Comparison of ENCODE assay signal across 8 mouse cellular contexts in the genomic region with DNA sequence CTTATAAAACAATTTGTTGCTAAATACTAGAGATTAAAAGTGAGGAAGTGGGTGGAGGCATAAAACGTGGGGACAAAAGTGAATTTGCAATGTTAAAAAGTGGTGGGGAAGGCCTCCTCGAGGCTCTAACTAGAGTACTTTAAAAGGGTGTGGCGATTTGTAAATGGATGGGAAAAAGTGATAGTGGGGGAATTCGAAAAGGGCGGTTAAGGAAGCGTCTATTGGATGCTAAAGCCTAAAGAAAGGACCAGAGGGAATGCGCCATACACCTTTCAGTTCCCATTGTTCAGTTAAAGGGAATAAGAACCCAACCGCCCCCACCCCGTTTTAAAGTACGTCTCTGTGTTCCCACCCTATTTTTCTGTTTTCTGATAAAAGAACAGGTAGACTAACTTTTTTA. TPM values are rescaled to one million over a fixed set of nuclear protein-coding genes. Genes with fewer than 3 reads are reported as not detected.
DNase-seq lines count a peak whose midpoint lies in the region; ATAC-seq and TF ChIP-seq lines count a peak whose summit lies in the region.

No protein-coding gene starts in this region.

- TF ChIP-seq CTCF in ES-Bruce4 (IDR thresholded peaks at IDR 0.05; ENCODE audit: low read depth, low read length) = no peak
- no peak for TF ChIP-seq CTCF in liver, embryonic 14.5 days (IDR thresholded peaks at IDR 0.05; ENCODE audit: low read depth)

- peak overlapping the region; percentile 59 for H3K4me2 ChIP-seq in heart, embryonic 12.5 days
- H3K4me2 ChIP-seq in forebrain, embryonic 14.5 days (ENCODE audit: low read length) = peak overlapping the region; percentile 30
- peak overlapping the region; percentile 62 for H3K4me2 ChIP-seq in liver, embryonic 14.5 days (ENCODE audit: low read depth)

- no peak for ATAC-seq in heart, embryonic 12.5 days (ENCODE audit: insufficient number of reproducible peaks, low FRiP score)
- ATAC-seq in forebrain, embryonic 14.5 days = no peak
- no peak for ATAC-seq in liver, embryonic 14.5 days (ENCODE audit: insufficient read depth)

- no peak for DNase-seq in heart, adult 8-10 months (ENCODE audit: low spot score)
- no peak for DNase-seq in forebrain, embryonic 14.5 days (ENCODE audit: low spot score)
- no peak for DNase-seq in liver, embryonic 14.5 days (ENCODE audit: low read depth in 3 of 3, low spot score in 3 of 3)
- no peak for DNase-seq in embryo, embryonic 9.5 days (ENCODE audit: extremely low spot score)
- no peak for DNase-seq in layer of hippocampus, adult 18-20 months (ENCODE audit: low spot score in 2 of 2)
- no peak for DNase-seq in B cell, adult 2 months

- peaks cover 14% of the 10 kb centered on the region; the same call in 1 of the 2 replicates for H3K27me3 ChIP-seq in heart, embryonic 12.5 days (replicated peaks)
- H3K27me3 ChIP-seq in ES-Bruce4 (ENCODE audit: control insufficient read depth, insufficient read depth, low read length, poor library complexity, severe bottlenecking) = no peaks in the 10 kb centered on the region
- peaks cover 8% of the 10 kb centered on the region; the same call in 1 of the 2 replicates for H3K27me3 ChIP-seq in forebrain, embryonic 14.5 days (replicated peaks; ENCODE audit: control insufficient read depth, insufficient read depth, low read length)
- H3K27me3 ChIP-seq in liver, embryonic 14.5 days (ENCODE audit: control insufficient read depth, insufficient read depth, low read length) = no peaks in the 10 kb centered on the region

- H3K27ac ChIP-seq in heart, embryonic 12.5 days (ENCODE audit: poor library complexity, severe bottlenecking) = peak overlapping the region; percentile 79
- peak overlapping the region; percentile 95 for H3K27ac ChIP-seq in ES-Bruce4 (ENCODE audit: insufficient read depth, low read length)
- no peak overlapping the region for H3K27ac ChIP-seq in forebrain, embryonic 14.5 days (ENCODE audit: low read depth, low read length)
- peak overlapping the region; percentile 66 for H3K27ac ChIP-seq in liver, embryonic 14.5 days

- WGBS in heart, embryonic 12.5 days = 73% methylated on average over 10 of the region's 10 CpGs
- WGBS in forebrain, embryonic 14.5 days = 77% methylated on average over 10 of the region's 10 CpGs
- 67% methylated on average over 10 of the region's 10 CpGs for WGBS in liver, embryonic 14.5 days (ENCODE audit: insufficient replicate concordance)

- H3K36me3 ChIP-seq in heart, embryonic 12.5 days = no peaks in the 10 kb centered on the region; the same call in 1 of the 2 replicates
- peaks cover 7% of the 10 kb centered on the region for H3K36me3 ChIP-seq in ES-Bruce4 (ENCODE audit: control insufficient read depth, insufficient read depth, low read length, poor library complexity, severe bottlenecking)
- no peaks in the 10 kb centered on the region; the same call in 1 of the 2 replicates for H3K36me3 ChIP-seq in forebrain, embryonic 14.5 days (ENCODE audit: control insufficient read depth, insufficient read depth, low read length)
- H3K36me3 ChIP-seq in liver, embryonic 14.5 days (replicated peaks; ENCODE audit: control insufficient read depth, insufficient read depth, low read depth) = peaks cover 3% of the 10 kb centered on the region; the same call in 1 of the 2 replicates

- no peak for TF ChIP-seq EP300 in ES-Bruce4 (IDR thresholded peaks at IDR 0.05; ENCODE audit: insufficient read depth, low read depth, low read length)
- no peak for TF ChIP-seq EP300 in liver, embryonic 14.5 days (IDR thresholded peaks at IDR 0.05; ENCODE audit: low read depth)

- no peaks in the 10 kb centered on the region for H3K9me3 ChIP-seq in heart, embryonic 12.5 days (replicated peaks)
- no peaks in the 10 kb centered on the region for H3K9me3 ChIP-seq in ES-Bruce4 (replicated peaks; ENCODE audit: control insufficient read depth, insufficient read depth, low read length, poor library complexity, severe bottlenecking)
- H3K9me3 ChIP-seq in forebrain, embryonic 14.5 days (replicated peaks; ENCODE audit: control insufficient read depth, low read length) = no peaks in the 10 kb centered on the region
- H3K9me3 ChIP-seq in liver, embryonic 14.5 days (ENCODE audit: control insufficient read depth, low read length) = no peaks in the 10 kb centered on the region

- H3K9ac ChIP-seq in heart, embryonic 12.5 days = no peak overlapping the region
- peak overlapping the region; percentile 47 for H3K9ac ChIP-seq in ES-Bruce4 (ENCODE audit: low read depth, poor library complexity, severe bottlenecking)
- H3K9ac ChIP-seq in forebrain, embryonic 14.5 days (ENCODE audit: low read length) = no peak overlapping the region
- no peak overlapping the region for H3K9ac ChIP-seq in liver, embryonic 14.5 days (replicated peaks)

- no peak for TF ChIP-seq POLR2A in ES-Bruce4 (IDR thresholded peaks at IDR 0.05; ENCODE audit: insufficient read depth, low read length)

- H3K4me1 ChIP-seq in heart, embryonic 12.5 days (replicated peaks) = no peaks in the 10 kb centered on the region
- no peaks in the 10 kb centered on the region for H3K4me1 ChIP-seq in ES-Bruce4 (ENCODE audit: control insufficient read depth, insufficient read depth, low read length)
- no peaks in the 10 kb centered on the region for H3K4me1 ChIP-seq in forebrain, embryonic 14.5 days (ENCODE audit: control insufficient read depth, insufficient read depth, low read length)
- peaks cover 0 to 5% of the 10 kb centered on the region in 2 experiments; a peak in 2 of 4 replicates for H3K4me1 ChIP-seq in liver, embryonic 14.5 days (replicated peaks; ENCODE audit: control insufficient read depth in 2 of 2, insufficient read depth in 2 of 2, low read length in 1 of 2)

- H3K4me3 ChIP-seq in heart, embryonic 12.5 days = no peak overlapping the region
- peak overlapping the region; percentile 64 for H3K4me3 ChIP-seq in ES-Bruce4 (ENCODE audit: low read depth, low read length)
- H3K4me3 ChIP-seq in forebrain, embryonic 14.5 days (ENCODE audit: low read depth, low read length) = peak overlapping the region; percentile 65; the same call in 1 of the 2 replicates
- peak overlapping the region; percentile 69 to 70 for H3K4me3 ChIP-seq in liver, embryonic 14.5 days (ENCODE audit: insufficient read depth in 1 of 2, low read depth in 2 of 2, low read length in 2 of 2)

RNA-seq across cellular contexts. Expression of a gene that starts 0.7 kb away (rescaled TPM):
- 35.4 and 35.7 TPM in 2 replicates for polyA plus RNA-seq in heart, embryonic 12.5 days (2016; fragmentation: Nextera tagmentation; extraction: Ambion mirVana)
- 10 to 100 TPM; 24.2 to 25.8 (median 25.1) TPM for total RNA-seq in heart, adult 8-10 months (2022)
- polyA plus RNA-seq in ES-Bruce4 (2011; ENCODE audit: insufficient read depth, insufficient read length, low read depth, missing spikeins) = 203 and 217 TPM in 2 replicates
- 21.9 and 25.7 TPM in 2 replicates for polyA plus RNA-seq in forebrain, embryonic 14.5 days (2014; fragmentation: Nextera tagmentation; extraction: Ambion mirVana)
- 4.3 and 6.3 TPM in 2 replicates for polyA plus RNA-seq in liver, embryonic 14.5 days (2012; rRNA removed)
- 9.0 and 9.1 TPM in 2 replicates for polyA plus RNA-seq in liver, embryonic 14.5 days (2014; fragmentation: Nextera tagmentation; extraction: Ambion mirVana)
- total RNA-seq in layer of hippocampus, adult 18-20 months (2021) = 10 to 100 TPM; 48.6 to 55.2 TPM
